Mouse (Mus musculus): ENCODE data around the gene E030018B13Rik. TPM values are rescaled to one million over a fixed set of nuclear protein-coding genes. Genes with fewer than 3 reads are reported as not detected.

Gene E030018B13Rik
- total RNA-seq, 2 experiments from 2014 or later: not detected

GRCm38 (mm10) chr7:63936188-63936985 is 19.7 kb downstream of the E030018B13Rik start:
- peak in 1 of 2 experiments; percentile 72 for DNase-seq (ENCODE audit: extremely low spot score in 1 of 2, low spot score in 1 of 2)

DNA sequence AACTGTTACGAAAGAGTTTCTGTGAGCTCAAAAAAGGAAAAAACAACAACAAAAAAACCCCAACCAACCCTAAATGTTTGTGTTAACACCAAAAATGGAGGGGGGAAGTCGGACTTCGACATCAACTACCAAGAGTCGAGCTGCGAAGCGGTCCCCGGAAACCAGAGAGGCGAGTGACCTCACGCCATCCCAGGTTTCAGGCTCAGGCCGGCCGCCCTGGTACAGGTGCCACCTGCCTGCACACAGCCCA is 20.3 kb downstream of the E030018B13Rik start:
- no peak for DNase-seq (ENCODE audit: extremely low spot score in 1 of 2, low spot score in 1 of 2)

DNA sequence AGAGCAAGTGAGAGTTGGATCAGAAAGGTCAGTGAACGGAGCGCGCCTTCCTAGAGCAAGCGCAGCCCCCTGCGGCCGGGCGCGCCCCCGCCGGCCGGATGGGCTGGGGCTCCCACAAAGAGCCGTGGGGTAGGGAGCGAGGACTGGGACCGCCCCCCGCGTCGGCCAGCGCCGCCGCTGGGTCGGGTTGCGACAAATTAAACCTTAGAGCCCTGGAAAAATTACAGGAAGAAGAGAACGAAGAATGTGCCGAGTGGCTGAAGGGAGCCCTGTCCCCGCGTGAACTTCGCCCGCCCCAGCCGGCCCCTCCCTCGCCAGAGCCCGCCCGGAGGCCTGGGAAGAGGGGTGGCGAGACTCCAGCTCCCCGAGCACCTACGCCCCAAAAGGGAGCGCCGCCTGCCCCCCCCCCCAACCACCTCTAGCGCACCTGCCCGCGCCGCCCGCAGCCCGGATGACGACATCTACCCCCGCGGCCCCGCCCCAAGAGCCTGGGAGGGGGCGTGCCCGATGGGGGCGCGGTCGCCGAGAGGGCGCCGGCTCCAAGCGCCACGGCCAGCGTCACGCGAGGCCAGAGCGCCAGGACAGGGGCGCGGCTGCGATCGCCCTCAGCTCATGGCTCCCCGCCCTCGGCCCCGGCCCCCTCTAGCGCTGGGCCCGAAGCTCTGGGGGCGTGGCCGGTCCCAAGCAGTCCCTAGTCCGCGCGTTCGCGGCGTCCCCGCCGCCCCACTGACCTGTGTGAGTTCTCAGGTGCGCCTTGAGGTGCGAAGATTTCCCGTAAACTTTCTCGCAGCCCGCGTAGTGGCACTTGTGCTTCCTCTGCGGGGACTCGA is 20.8 kb downstream of the E030018B13Rik start:
- no peak for DNase-seq (ENCODE audit: extremely low spot score in 1 of 2, low spot score in 1 of 2)

DNA sequence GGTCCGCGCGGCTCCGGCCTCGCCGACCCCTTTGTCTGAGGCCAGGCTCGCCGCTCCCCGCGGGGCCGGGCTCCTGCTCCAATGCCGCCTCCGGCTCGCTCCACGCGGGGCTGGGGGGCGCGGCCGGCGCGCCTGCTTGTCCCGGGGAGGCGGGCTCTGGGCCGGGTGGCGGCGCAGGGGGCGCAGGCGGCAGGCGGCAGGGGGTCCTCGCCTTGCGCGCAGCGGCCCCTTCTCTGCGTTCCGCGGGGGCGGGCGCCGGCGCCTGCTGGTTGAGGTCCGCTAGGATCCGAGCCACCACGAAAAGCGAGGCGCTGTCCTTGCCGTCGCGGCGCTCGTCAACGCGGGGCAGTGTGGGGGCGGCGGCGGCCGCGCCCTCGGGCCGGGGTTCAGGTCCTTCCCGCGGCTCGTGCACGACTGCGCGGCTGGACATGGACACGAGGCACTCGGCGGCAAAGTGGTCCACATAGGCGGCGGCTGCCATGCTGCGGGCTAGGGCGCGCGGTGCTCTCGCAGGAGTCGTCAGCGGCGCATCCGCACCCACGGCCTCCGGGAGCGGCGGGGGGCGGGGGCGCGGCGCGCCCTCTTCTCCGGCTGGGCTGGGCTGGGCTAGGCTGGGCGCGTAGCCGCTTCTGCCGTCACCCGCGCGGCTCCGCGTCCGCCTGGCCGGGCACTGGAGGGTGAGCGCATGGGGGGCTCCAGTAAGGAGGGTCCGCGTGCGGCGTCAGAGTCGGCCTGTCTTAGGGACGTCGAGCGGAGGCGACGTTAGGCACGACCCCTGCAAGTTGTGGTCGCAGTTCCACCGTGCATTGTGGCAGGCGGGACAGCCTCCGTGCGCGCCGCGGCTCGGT is 21.6 kb downstream of the E030018B13Rik start:
- no peak for DNase-seq (ENCODE audit: extremely low spot score in 1 of 2, low spot score in 1 of 2)

DNA sequence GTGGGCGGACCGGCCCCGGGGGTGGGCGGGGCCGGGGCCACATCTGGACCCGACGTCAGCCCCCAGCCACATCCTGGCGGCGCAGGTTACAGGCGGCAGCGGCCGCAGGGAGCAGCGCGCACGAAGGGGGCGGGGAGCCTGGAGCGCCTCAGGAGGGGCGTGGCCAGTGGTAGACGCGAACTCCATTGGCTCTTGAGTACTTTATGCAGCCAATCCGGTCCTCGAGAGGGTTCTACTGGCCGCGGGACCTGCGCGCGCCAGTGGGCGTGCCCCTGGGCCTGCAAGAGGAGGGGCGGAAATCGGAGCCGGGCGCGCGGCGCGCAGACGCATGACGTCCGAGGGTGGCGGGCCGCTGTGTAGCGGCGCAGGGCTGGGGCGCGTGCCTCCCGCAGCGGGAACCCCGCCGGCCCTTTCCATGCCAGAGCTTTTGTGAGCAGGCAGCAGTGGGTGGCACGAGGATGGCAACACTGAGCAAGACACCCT is 22.3 kb downstream of the E030018B13Rik start, which contains the start of gene Klf13:
Gene Klf13, minus strand, starts transcription at position 2 of the 483 bp plus-strand sequence.
- DNase-seq (ENCODE audit: extremely low spot score in 1 of 2, low spot score in 1 of 2): peak; percentile 88 to 96

- no peak for DNase-seq (ENCODE audit: extremely low spot score in 1 of 2, low spot score in 1 of 2)
Observed at GRCm38 (mm10) chr7:63939397-63939951, 22.8 kb downstream of the E030018B13Rik start.

- no peak for DNase-seq (ENCODE audit: extremely low spot score in 1 of 2, low spot score in 1 of 2)
Observed at GRCm38 (mm10) chr7:63940321-63940720, 23.7 kb downstream of the E030018B13Rik start.

- no peak for DNase-seq (ENCODE audit: extremely low spot score in 1 of 2, low spot score in 1 of 2)
Observed at GRCm38 (mm10) chr7:63941050-63941449, 24.4 kb downstream of the E030018B13Rik start.

GRCm38 (mm10) chr7:63941501-63941900 is 24.8 kb downstream of the E030018B13Rik start:
- DNase-seq (ENCODE audit: extremely low spot score in 1 of 2, low spot score in 1 of 2): no peak

DNA sequence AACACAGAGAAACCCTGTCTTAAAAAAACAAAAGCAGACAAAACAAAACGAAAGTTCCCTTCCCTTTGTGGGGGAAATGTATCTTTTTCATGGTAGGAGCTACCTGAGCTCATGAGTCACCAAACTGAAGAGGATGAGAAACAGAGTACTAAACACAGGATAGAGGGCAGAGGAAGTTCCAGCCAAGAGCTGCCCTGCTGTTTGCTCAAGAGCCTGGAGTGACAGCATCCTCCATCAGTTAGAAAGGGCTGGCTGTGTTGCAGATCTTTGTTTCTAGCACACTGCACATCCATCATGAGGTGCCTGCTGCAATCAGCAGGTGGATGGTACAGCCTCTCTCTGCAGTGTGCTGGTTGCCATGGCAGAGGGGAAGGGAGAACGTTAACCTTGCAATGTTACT is 27.3 kb downstream of the E030018B13Rik start:
- no peak for DNase-seq (ENCODE audit: extremely low spot score in 1 of 2, low spot score in 1 of 2)

DNA sequence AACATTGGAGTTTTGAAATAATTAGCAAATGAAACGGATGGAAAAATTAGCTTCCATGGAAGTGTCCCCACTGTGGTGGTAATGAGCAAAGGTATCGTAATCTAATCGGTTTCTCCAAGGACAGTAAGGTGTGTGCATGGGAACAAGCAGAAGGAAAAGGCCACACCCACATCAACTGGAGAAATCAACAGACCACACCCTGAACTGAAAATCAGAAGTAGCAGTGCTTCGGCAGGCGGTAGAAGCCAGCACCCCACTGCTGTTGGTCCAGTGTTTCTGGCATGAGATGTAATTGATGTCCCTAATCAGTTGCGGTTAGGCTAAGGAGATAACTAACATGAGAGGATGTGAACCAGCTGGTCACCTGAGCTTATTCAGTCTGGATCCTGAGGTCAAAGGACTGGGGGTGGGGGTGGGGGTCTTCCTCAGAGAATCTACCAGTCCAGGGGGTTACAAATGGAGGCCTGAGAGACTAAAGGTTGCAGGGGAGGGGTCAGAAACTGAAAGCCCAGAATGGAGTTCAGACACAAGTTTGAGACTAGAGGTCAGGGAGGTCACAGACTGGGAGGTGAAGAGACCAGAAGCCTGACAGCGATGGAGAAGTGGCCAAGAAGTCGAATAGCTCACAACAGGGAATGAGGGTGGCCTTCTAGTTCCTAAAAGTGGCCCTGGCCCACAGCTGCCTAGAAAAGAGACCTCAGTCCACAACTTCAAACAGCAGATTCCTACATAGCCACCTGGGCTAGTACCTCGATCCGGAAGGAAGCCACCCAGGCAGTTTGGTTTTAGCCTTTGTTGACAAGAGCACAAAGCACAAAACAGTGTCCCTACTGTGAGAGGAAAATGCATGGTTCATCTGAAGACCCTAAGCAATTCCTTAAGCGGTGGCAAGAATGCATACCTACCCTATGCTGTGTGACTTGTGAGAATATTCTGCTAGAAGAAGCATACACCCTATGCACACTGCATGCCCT is 31.1 kb downstream of the E030018B13Rik start:
- DNase-seq (ENCODE audit: extremely low spot score in 1 of 2, low spot score in 1 of 2): no peak

- DNase-seq (ENCODE audit: extremely low spot score in 1 of 2, low spot score in 1 of 2): no peak
Observed at GRCm38 (mm10) chr7:63949176-63949575, 32.5 kb downstream of the E030018B13Rik start.

GRCm38 (mm10) chr7:63950931-63951607 is 34.4 kb downstream of the E030018B13Rik start:
- DNase-seq (ENCODE audit: extremely low spot score in 1 of 2, low spot score in 1 of 2): peak in 1 of 2 experiments; percentile 54

DNA sequence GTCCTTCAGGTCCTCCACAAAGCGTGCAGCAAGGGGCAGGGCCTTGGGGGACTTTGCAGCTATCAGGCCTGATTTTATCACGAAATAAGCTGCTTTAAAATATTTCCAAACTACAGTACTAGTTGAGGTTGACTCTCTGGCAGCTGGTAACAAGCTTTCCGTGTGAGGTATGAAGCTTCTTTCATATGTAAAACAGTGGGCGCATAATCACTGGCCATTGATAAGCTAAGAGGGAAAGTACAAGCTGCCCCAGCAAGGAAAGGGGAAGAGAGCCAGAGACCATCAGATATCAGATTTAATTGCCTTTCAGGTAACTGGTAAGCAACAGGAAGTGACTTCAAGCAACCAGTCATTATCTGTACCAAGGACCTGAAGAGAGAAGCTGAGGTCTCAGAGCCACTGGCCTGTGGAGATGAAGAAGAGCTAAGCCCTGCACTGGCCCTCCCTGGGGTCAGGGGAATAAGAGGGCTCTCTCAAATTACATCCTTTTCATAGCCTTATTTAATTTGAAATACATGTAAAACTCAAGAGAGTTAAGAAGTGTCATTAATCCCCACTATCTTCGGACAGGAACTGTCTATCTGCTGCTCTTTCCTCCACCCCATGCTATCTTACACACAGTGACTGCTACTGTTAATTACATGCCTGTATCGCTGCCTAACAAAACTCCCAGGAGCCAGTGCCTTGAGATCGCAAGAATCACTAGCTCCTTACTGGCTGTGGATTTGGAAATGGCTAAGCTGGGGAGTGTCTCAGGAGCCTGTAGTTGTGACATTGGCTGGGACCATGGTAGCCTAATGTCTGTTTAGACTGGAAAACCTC is 35.6 kb downstream of the E030018B13Rik start:
- no peak for DNase-seq (ENCODE audit: extremely low spot score in 1 of 2, low spot score in 1 of 2)

- no peak for DNase-seq (ENCODE audit: extremely low spot score in 1 of 2, low spot score in 1 of 2)
Observed at GRCm38 (mm10) chr7:63955440-63955839, 38.8 kb downstream of the E030018B13Rik start.

DNA sequence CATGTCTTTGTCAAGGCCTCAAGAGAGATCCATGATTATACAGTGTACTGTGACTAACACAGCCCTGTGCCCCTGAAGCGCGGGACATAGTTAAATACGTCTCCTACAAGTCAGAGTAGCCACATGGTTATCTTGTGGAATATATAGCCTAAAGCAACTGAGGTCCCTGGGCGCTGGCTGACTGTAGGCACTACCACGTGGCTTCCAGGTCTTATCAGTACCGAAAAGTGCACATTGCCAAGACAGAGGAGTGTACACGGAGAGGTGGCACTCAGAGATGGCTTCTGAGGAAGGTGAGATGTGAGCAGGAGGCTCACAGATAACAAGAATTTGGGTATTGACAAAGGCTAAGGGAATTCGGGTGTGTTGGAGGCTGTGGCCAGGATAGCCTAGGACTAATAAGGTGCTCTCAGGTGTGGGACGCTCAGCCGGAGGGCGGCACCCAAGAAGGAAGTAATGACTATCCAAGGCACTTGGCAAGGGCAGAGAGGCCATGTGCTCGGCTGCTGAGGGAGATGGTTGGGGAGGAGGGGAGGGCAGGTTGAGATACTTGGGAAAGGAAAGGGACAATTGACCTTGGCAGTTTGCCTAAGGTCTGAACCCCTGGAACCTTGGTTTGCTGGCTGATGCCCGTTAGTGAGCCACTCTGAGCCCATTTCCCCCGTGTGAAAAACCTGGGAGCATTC is 39.6 kb downstream of the E030018B13Rik start:
- DNase-seq (ENCODE audit: extremely low spot score in 1 of 2, low spot score in 1 of 2): no peak

Data from layer of hippocampus, postnatal 25 days (tissue).